Mouse (Mus musculus) v-Abl transformed pro-B cells (cell line): ENCODE results near the gene Tgds.

Experiments used
- in situ Hi-C, 2 experiments: fragments of 400-800 bp; cut with MboI; formaldehyde crosslinking; loops; one replicate each; pipeline ENCODE4 v1.15.1; 2025; ENCODE audit not compliant: unreplicated experiment in 2 of 2

Gene Tgds

DNA sequence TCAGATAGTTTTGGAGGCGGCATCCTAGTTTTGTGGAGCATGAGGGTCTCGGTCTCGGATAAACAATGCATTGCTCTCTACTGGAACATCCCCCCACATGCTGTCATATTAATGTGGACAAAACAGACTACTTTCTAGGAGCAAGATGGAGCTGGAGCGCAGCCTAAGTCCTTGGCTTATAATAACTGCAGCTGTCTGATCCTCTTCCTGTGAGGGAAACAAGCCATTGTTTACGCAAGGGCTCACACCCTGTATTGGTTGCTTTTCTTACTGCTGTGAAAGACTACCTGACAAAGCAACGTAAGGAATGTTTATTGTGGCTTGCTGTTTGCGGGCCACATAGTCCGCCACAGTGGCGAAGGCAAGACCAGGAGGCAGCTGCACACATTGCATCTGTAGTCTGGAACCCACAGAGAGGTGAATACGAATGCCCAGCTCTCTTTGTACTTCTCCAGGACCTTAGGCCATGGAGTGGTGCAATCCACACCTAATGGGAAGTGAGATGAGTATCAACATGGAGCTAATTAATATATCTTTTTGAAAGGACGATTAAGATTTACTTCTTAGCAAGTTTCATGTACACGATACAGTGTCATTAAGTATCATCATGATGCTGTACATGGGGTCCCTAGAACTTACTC lies 63.0 kb downstream of the Tgds start:
- in situ Hi-C loops, result no loop called here
